Mouse (Mus musculus) limb, embryonic 14.5 days (tissue): Measurements from ENCODE around the gene Cd247. TPM values are rescaled to one million over a fixed set of nuclear protein-coding genes. Genes with fewer than 3 reads are reported as not detected.

Experiments
- ATAC-seq: fragments of 200-750 bp; cut with Nextera tagmentation; 2 replicates; pipeline ENCODE4 v1.8.0; 2017; ENCODE audit warnings: low read depth, moderate number of reproducible peaks, moderate TSS enrichment; ENCODE audit not compliant: low FRiP score
- DNase-seq: peaks from one replicate; pipeline ENCODE4 v3.0.0-alpha.2; 2015; ENCODE audit warnings: low spot score
- H3K27ac ChIP-seq: fragments of 300-500 bp; sonication (generic); replicated peaks from 2 replicates; pipeline ENCODE4 v1.5.1; 2014; ENCODE audit warnings: low read depth, mild to moderate bottlenecking, low read length, moderate library complexity, mixed read lengths
- H3K27me3 ChIP-seq: fragments of 300-500 bp; sonication (generic); 2 replicates; pipeline ENCODE4 v1.6.1; 2014; ENCODE audit warnings: low read length, mixed read lengths; ENCODE audit not compliant: control insufficient read depth, insufficient read depth
- H3K36me3 ChIP-seq: fragments of 300-500 bp; sonication (generic); 2 replicates; pipeline ENCODE4 v1.6.1; 2014; ENCODE audit warnings: mild to moderate bottlenecking, low read length, moderate library complexity, mixed read lengths; ENCODE audit not compliant: control insufficient read depth, insufficient read depth
- H3K4me1 ChIP-seq: fragments of 300-500 bp; sonication (generic); 2 replicates; pipeline ENCODE4 v1.6.1; 2014; ENCODE audit warnings: antibody characterized with exemption, low read length, mixed read lengths; ENCODE audit not compliant: control insufficient read depth, insufficient read depth
- H3K4me2 ChIP-seq: fragments of 300-500 bp; sonication (generic); replicated peaks from 2 replicates; pipeline ENCODE4 v1.6.1; 2014; ENCODE audit warnings: low read depth, mild to moderate bottlenecking, low read length, moderate library complexity; ENCODE audit not compliant: severe bottlenecking
- H3K4me3 ChIP-seq: fragments of 300-500 bp; sonication (generic); replicated peaks from 2 replicates; pipeline ENCODE4 v1.5.1; 2014; ENCODE audit warnings: low read length
- H3K9ac ChIP-seq: fragments of 300-500 bp; sonication (generic); 2 replicates; pipeline ENCODE4 v1.6.1; 2014; ENCODE audit warnings: mild to moderate bottlenecking, low read depth, low read length, moderate library complexity; ENCODE audit not compliant: severe bottlenecking
- H3K9me3 ChIP-seq: fragments of 300-500 bp; sonication (generic); 2 replicates; pipeline ENCODE4 v1.6.1; 2016; ENCODE audit warnings: low read length; ENCODE audit not compliant: control insufficient read depth
- POLR2A ChIP-seq: fragments of 200-500 bp; IDR thresholded peaks from 2 replicates; pipeline ENCODE4 v1.8.0; 2012; ENCODE audit warnings: inconsistent platforms, mild to moderate bottlenecking, moderate library complexity, borderline replicate concordance; ENCODE audit not compliant: insufficient read depth, insufficient read length; ENCODE audit errors: extremely low read depth
- WGBS: fragments of 180-500 bp; shearing (Covaris S2); extraction: QIAGEN DNeasy Blood & Tissue Kit; methylation state at CpG from one replicate; pipeline ENCODE4 v1.1.7; 2014; 5-methylcytosine and 5-hydroxymethylcytosine counted together
- polyA plus RNA-seq, 2 experiments: library from polyadenylated mRNA; depleted of rRNA in 1 of 2; stranded (reverse) in 1 of 2; unstranded in 1 of 2; fragments of >200 nt; fragmentation: Nextera tagmentation in 1 of 2; extraction: Ambion mirVana in 1 of 2; gene quantifications; 2 replicates each; pipeline versions ENCODE4 v1.2.1 to v1.2.3; 2012 to 2014

Cd247 gene
- polyA plus RNA-seq, 2 experiments, result 0.53 to 0.87 TPM

DNA sequence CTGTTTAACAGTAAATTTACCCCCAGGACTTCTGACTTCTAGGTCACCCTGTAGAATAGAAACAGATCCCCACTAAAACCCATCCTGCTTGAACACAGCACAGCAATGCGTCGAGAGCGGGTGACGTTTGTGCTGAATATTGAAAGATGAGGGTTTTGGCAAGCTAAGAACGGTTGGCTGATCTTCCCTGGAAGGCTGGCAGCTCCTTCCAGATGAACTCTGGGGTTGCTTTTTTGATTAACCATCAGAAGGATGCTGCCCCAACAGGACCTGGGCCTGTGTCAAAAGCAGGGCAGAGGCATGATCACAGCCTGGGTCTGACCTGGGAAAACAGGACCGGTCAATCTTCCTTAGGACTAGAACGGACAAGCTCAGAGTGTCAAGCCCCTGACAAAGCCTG, 53.7 kb downstream of the Cd247 start:
- no peak overlapping the region for H3K27ac ChIP-seq
- H3K9me3 ChIP-seq, result no peaks in the 10 kb centered on the region
- no peak for TF ChIP-seq POLR2A
- 63% methylated on average over 7 of the region's 7 CpGs for WGBS
- H3K9ac ChIP-seq, result no peak overlapping the region
- peaks cover 21% of the 10 kb centered on the region for H3K4me1 ChIP-seq
- no peak overlapping the region for H3K4me2 ChIP-seq
- peaks cover 53% of the 10 kb centered on the region for H3K27me3 ChIP-seq
- no peaks in the 10 kb centered on the region for H3K36me3 ChIP-seq
- ATAC-seq (no peak), DNase-seq (no peak)
- H3K4me3 ChIP-seq, result no peak overlapping the region

GRCm38 (mm10) chr1:165843586-165843985, 55.1 kb downstream of the Cd247 start:
- H3K4me2 ChIP-seq, result no peak overlapping the region
- no peak overlapping the region for H3K4me3 ChIP-seq
- no peak overlapping the region for H3K27ac ChIP-seq
- DNase-seq, result no peak
- 56% methylated on average over 3 of the region's 3 CpGs for WGBS
- no peak for ATAC-seq
- no peaks in the 10 kb centered on the region for H3K36me3 ChIP-seq
- no peak overlapping the region for H3K9ac ChIP-seq
- peaks cover 13% of the 10 kb centered on the region for H3K4me1 ChIP-seq
- H3K9me3 ChIP-seq, result no peaks in the 10 kb centered on the region
- peaks cover 53% of the 10 kb centered on the region for H3K27me3 ChIP-seq
- no peak for TF ChIP-seq POLR2A

- DNase-seq (peak; percentile 48), ATAC-seq (peak; percentile 49)
- Histone ChIP-seq H3K9ac (peak overlapping the region; percentile 52), H3K9me3 (no peaks in the 10 kb centered on the region), H3K36me3 (no peaks in the 10 kb centered on the region), H3K4me3 (peak overlapping the region; percentile 46), H3K4me1 (peaks cover 13% of the 10 kb centered on the region), H3K4me2 (peak overlapping the region; percentile 95), H3K27ac (no peak overlapping the region), H3K27me3 (peaks cover 46% of the 10 kb centered on the region)
- under 1% methylated on average over 16 of the region's 20 CpGs for WGBS
- no peak for TF ChIP-seq POLR2A
Measured at GRCm38 (mm10) chr1:165844466-165844951, 56.0 kb downstream of the Cd247 start.

DNA sequence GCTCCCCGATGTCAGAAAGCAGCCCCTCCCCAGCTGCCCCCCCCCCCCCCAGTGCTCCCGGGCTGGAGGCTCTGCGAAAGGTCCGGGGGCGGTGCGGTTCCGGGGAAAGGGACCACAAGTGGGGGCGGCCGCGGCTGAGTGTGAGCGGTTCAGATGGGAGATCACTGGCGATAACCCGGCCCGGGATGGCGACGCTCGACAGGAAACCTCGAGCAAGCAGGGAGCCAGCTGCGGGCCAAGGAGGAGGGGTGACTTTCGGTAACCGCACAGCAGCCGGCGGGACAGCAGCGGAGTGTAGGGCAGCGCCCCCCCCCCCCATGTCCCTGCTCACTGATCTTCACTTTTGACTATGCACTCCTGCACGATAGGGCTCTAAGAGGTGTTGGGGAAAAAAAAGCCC, 56.5 kb downstream of the Cd247 start:
- H3K27me3 ChIP-seq, result peaks cover 46% of the 10 kb centered on the region
- H3K9ac ChIP-seq, result peak overlapping the region; percentile 52
- DNase-seq (no peak), ATAC-seq (peak; percentile 18; the same call in 1 of the 2 replicates)
- WGBS, result 5% methylated on average over 20 of the region's 26 CpGs
- peaks cover 13% of the 10 kb centered on the region for H3K4me1 ChIP-seq
- H3K4me3 ChIP-seq, result peak overlapping the region; percentile 46
- no peak overlapping the region for H3K27ac ChIP-seq
- no peak for TF ChIP-seq POLR2A
- peak overlapping the region; percentile 95 for H3K4me2 ChIP-seq
- no peaks in the 10 kb centered on the region for H3K9me3 ChIP-seq
- H3K36me3 ChIP-seq, result no peaks in the 10 kb centered on the region

GRCm38 (mm10) chr1:165845366-165845765, 56.9 kb downstream of the Cd247 start:
- Histone ChIP-seq H3K4me3 (peak overlapping the region; percentile 46), H3K27ac (no peak overlapping the region), H3K27me3 (peaks cover 46% of the 10 kb centered on the region), H3K36me3 (no peaks in the 10 kb centered on the region), H3K9me3 (no peaks in the 10 kb centered on the region), H3K4me1 (peaks cover 13% of the 10 kb centered on the region), H3K4me2 (peak overlapping the region; percentile 95), H3K9ac (peak overlapping the region; percentile 52)
- WGBS, result 4% methylated on average over 14 of the region's 14 CpGs
- ATAC-seq (no peak), DNase-seq (no peak)
- no peak for TF ChIP-seq POLR2A

DNA sequence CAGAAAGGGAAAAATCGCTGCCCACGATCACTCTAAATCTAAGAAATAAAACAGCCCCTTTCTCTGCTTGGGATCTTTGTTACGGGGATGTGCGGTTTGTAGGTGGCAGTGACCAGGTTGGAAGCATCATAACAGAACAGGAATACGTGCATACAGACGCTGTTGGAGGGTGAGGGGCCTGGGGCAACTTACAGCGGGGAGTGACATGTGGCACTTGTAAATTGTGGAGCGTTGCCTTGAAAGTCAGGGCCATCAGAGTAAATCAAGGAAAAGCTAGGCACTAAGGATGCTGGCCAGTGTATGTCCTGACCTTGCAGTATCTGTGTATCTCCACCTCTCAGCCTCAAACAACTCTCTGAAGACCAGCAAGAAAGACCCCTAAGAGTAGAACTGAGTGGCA, 59.9 kb downstream of the Cd247 start:
- WGBS, result 54% methylated on average over 8 of the region's 8 CpGs
- H3K9ac ChIP-seq, result no peak overlapping the region
- H3K4me1 ChIP-seq, result peaks cover 5% of the 10 kb centered on the region
- H3K27me3 ChIP-seq, result peaks cover 20% of the 10 kb centered on the region; the same call in 1 of the 2 replicates
- H3K36me3 ChIP-seq, result no peaks in the 10 kb centered on the region
- no peaks in the 10 kb centered on the region for H3K9me3 ChIP-seq
- no peak overlapping the region for H3K4me3 ChIP-seq
- no peak for TF ChIP-seq POLR2A
- DNase-seq, result no peak
- H3K4me2 ChIP-seq, result no peak overlapping the region
- no peak overlapping the region for H3K27ac ChIP-seq
- no peak for ATAC-seq
